Mouse (Mus musculus) spleen, adult 2 months (tissue): ENCODE data around the gene Itga5. TPM values are rescaled to one million over a fixed set of nuclear protein-coding genes. Genes with fewer than 3 reads are reported as not detected.

Source experiments
- DNase-seq, 2 experiments: peaks; one replicate each; pipeline versions ENCODE4 v3.0.0 to v3.0.0-alpha.2; 2012 to 2021; ENCODE audit warnings: low spot score in 2 of 2, low read depth in 1 of 2
- H3K27ac ChIP-seq: fragments of 200-500 bp; 2 replicates; pipeline ENCODE4 v1.5.1; 2012; ENCODE audit warnings: low read length, inconsistent platforms; ENCODE audit not compliant: insufficient read depth
- H3K27me3 ChIP-seq: fragments of 200-500 bp; 2 replicates; pipeline ENCODE4 v1.6.1; 2012; ENCODE audit warnings: mild to moderate bottlenecking, moderate library complexity, low read length, inconsistent platforms; ENCODE audit not compliant: control insufficient read depth, insufficient read depth
- H3K36me3 ChIP-seq: fragments of 200-500 bp; 2 replicates; pipeline ENCODE4 v1.6.1; 2012; ENCODE audit warnings: mild to moderate bottlenecking, low read length, inconsistent platforms; ENCODE audit not compliant: control insufficient read depth, insufficient read depth
- H3K4me1 ChIP-seq: fragments of 200-500 bp; 2 replicates; pipeline ENCODE4 v1.6.1; 2011; ENCODE audit warnings: inconsistent platforms; ENCODE audit not compliant: control insufficient read depth, insufficient read depth, insufficient read length
- H3K4me3 ChIP-seq: fragments of 200-500 bp; 2 replicates; pipeline ENCODE4 v1.5.1; 2011; ENCODE audit warnings: mild to moderate bottlenecking, inconsistent platforms; ENCODE audit not compliant: insufficient read depth, insufficient read length; ENCODE audit errors: extremely low read depth
- CTCF ChIP-seq: fragments of 200-500 bp; IDR thresholded peaks from 2 replicates; pipeline ENCODE4 v1.5.1; 2011; ENCODE audit warnings: mild to moderate bottlenecking, inconsistent platforms; ENCODE audit not compliant: insufficient read depth, insufficient read length, insufficient replicate concordance; ENCODE audit errors: extremely low read depth
- POLR2A ChIP-seq: fragments of 200-500 bp; IDR thresholded peaks from 2 replicates; pipeline ENCODE4 v1.6.1; 2011; ENCODE audit warnings: low read depth, low read length, inconsistent platforms
- whole genome bisulfite sequencing: fragments of 180-500 bp; shearing (Covaris S2); methylation state at CpG from one replicate; pipeline ENCODE4 v1.1.7; 2018; 5-methylcytosine and 5-hydroxymethylcytosine counted together
- polyA plus RNA-seq: library from polyadenylated mRNA; depleted of rRNA; stranded (reverse); fragments of >200 nt; gene quantifications from 2 replicates; pipeline ENCODE4 v1.2.3, GENCODE M21; 2012

The Itga5 gene
- polyA plus RNA-seq, 1 experiment = 8.0 TPM

DNA sequence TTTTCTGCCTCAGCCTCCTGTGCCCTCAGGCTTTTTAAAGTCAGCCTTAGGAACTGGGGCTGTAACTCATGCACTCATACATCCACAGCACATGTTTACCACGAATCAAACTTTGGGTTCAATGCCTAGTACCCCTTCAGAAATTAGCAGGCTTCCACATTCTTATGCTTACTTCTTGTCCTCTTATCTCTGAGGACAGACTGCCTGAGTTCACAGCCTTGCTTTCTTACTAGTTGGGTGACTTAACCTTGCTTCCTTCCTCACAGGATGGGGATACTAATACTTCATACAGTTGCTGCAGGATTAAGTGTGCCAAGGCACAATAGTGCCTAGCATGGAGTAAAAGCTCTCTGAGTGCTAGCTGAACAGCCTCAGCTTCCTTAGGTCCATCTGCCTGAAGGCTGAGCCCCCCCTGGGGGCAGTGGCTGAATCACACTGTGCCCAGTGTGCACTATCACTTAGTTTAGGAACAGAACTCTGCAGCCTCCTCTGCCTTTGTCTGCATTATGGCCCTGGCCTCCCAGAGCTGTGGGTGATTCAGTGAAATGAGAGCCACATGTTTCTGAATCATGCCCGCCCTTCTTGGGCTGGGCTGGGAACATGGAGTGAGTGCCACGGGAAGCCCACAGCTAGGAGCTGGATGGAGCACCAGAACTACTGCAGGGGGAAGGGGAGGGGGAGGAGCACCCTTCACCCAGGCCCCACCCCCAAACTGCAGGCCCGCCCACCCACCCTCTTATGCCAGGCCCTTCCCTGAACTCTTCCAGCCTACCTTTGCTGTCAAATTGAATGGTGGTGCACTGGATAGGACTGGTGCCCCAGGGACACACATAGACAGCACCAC lies 8.1 kb downstream of the Itga5 start:
- no peak overlapping the region for H3K27ac ChIP-seq
- 57% methylated on average over 4 of the region's 4 CpGs for WGBS
- H3K36me3 ChIP-seq = no peaks in the 10 kb centered on the region
- H3K4me1 ChIP-seq = peaks cover 15% of the 10 kb centered on the region; the same call in 1 of the 2 replicates
- H3K27me3 ChIP-seq = no peaks in the 10 kb centered on the region
- no peak for TF ChIP-seq POLR2A
- no peak for TF ChIP-seq CTCF
- no peak overlapping the region for H3K4me3 ChIP-seq
- no peak for DNase-seq

DNA sequence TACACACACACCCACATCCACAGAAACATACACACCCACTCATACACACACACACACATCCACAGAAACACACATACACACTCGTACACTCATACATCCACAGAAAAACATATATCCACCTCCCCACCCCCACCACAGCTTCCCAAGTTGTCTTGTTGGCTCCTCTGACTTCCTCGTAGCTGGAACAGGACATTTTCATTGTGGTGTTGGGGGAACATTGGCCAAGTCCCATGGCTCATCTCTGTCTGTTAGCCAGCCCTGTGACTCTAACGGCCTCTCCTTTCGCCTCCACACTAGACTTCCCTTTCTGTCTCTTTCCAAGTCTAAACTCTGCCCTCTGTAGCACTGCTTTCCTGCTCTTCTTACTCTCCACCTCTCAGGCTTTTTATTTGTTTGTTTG lies 8.7 kb downstream of the Itga5 start:
- Histone ChIP-seq H3K4me3 (no peak overlapping the region), H3K27ac (no peak overlapping the region), H3K27me3 (no peaks in the 10 kb centered on the region), H3K4me1 (peaks cover 15% of the 10 kb centered on the region; the same call in 1 of the 2 replicates), H3K36me3 (no peaks in the 10 kb centered on the region)
- no peak for DNase-seq
- no peak for TF ChIP-seq POLR2A
- TF ChIP-seq CTCF = no peak
- WGBS = 82% methylated on average over 4 of the region's 4 CpGs

DNA sequence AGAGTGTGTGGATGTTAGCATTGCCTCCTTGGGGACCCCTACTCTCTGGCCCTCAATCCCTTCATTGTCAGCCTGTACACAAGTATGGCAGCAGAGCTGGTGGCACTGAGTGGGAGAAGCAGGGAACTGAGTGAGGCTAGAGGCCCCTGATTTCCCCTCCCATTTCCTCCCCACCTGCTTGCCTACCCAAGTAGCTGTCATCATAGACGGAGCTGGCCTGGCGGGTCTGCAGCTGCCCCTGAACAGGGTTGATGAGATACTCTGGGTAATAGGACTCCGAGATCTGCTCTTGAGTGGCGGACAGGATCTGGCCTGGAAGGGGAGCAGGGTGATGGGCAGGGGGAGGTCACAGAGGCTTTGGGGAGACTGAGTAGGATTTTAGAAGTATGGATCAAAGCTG lies 10.4 kb downstream of the Itga5 start:
- Histone ChIP-seq H3K4me3 (no peak overlapping the region), H3K4me1 (peaks cover 9% of the 10 kb centered on the region; the same call in 1 of the 2 replicates), H3K36me3 (no peaks in the 10 kb centered on the region), H3K27ac (no peak overlapping the region), H3K27me3 (no peaks in the 10 kb centered on the region)
- no peak for DNase-seq
- 57% methylated on average over 4 of the region's 4 CpGs for WGBS
- TF ChIP-seq POLR2A (no peak), CTCF (no peak)

DNA sequence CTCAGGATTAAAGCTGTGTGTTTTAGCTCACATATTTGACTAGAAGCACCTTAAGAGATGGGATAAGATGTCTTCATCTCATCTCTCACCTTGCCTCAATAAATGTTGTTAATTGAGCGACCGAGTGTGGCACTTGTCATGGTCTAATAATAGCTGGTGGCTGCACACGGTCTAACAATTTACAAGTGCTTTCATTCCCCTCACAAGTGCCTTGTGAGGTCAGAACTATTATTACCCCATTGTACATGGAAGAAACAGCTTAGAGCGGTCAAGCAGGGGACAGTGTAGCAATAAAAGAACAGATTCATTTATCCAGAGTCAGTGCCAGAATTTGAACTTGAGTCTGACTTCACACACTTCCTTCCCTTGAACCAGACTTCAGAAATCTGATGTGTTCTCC lies 11.1 kb downstream of the Itga5 start:
- WGBS = 57% methylated on average over 4 of the region's 4 CpGs
- H3K4me3 ChIP-seq = no peak overlapping the region
- H3K27me3 ChIP-seq = no peaks in the 10 kb centered on the region
- TF ChIP-seq POLR2A (no peak), CTCF (no peak)
- DNase-seq = no peak
- H3K36me3 ChIP-seq = no peaks in the 10 kb centered on the region
- H3K4me1 ChIP-seq = peaks cover 7% of the 10 kb centered on the region; the same call in 1 of the 2 replicates
- H3K27ac ChIP-seq = no peak overlapping the region

DNA sequence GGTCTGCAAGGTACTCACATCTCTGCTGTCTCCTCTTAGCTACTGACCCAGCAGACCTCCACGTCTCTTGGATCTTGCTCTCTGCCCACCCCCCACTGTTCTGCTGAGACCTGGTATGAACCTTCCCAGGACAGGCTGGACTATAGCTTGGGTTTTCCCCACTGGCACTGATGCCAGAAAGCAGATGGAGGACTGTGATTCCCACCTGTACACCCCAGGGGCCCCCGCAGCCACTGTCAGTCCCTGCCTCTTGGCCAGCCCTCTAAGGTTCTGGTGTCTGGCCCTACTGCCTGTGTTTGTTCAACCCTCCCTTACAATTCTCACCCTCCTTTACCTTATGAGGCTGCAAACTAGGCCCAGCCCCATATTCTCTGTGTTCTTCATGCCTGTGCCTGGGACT lies 11.9 kb downstream of the Itga5 start:
- WGBS = 98% methylated on average over 2 of the region's 2 CpGs
- no peak overlapping the region for H3K27ac ChIP-seq
- DNase-seq = no peak
- no peaks in the 10 kb centered on the region for H3K36me3 ChIP-seq
- no peaks in the 10 kb centered on the region for H3K27me3 ChIP-seq
- H3K4me1 ChIP-seq = peaks cover 7% of the 10 kb centered on the region; the same call in 1 of the 2 replicates
- TF ChIP-seq CTCF (no peak), POLR2A (no peak)
- no peak overlapping the region for H3K4me3 ChIP-seq

DNA sequence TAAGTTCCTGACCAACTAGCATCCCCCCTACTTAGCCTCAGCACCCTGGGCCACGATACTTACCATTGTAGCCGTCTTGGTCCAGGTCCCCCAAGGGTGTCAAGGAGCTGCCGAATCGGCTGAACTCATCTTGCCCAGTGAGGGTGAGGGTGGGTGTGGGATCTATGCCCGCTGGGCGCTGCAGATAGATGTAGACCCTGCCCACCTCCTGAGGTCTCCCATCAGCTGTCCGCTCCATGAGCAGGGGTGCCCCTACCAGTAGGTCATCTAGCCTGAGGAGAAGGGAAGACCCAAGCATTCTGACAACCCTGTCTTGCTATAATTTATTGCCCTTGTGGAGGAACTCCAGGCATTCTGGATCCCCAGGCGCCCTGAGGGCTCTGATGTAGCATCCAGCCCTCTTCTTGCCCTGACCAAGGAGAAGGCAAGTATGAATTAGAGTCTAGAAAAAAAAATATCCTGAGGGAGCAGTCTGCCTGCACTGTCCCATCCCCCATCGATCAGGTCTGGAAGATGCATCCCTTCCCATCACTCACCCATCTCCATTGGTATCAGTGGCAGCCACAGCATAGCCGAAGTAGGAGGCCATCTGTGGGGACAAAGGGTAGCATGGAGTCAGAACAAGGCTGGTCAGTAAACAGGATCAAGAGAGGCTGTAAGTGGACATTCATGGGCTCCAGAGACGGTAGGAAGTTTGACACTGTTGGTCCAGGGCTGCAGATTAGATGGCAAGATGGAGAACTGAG lies 12.9 kb downstream of the Itga5 start:
- Histone ChIP-seq H3K27ac (no peak overlapping the region), H3K36me3 (no peaks in the 10 kb centered on the region), H3K4me3 (no peak overlapping the region), H3K27me3 (no peaks in the 10 kb centered on the region), H3K4me1 (peaks cover 7% of the 10 kb centered on the region; the same call in 1 of the 2 replicates)
- DNase-seq = no peak
- TF ChIP-seq POLR2A = no peak
- TF ChIP-seq CTCF = no peak
- 92% methylated on average over 11 of the region's 11 CpGs for WGBS
